Mouse (Mus musculus): ENCODE results near the gene Il19.

DNA sequence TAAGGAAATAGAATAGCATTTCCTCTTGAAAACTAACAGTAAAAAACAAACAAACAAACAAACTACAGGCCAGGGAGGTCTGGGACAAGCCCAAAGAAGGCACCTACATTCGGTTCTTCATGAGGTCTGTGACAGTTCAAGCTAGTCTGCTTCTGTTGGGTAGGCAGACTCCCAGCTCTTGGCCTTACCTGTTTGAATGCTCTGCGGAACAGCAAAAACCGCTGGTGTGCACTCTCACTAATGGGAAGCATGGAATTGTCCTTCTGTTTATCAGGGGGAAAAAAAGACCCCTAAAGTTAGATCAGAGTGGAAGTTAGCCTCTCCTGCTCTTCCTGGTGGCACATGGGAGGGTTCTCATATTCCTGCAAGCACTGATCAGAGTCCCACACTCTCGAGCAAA is 56.8 kb downstream of the Il19 start:
- no peak for TF ChIP-seq CTCF (conservative IDR thresholded peaks at IDR 0.05; ENCODE audit: low read length)
- TF ChIP-seq NANOG (IDR thresholded peaks at IDR 0.05; ENCODE audit: borderline replicate concordance, low read length): no peak
- no peak for TF ChIP-seq POU5F1 (IDR thresholded peaks at IDR 0.05; ENCODE audit: borderline replicate concordance, low read length)

Data from E14TG2a.4 (cell line).